In the genomic region with DNA sequence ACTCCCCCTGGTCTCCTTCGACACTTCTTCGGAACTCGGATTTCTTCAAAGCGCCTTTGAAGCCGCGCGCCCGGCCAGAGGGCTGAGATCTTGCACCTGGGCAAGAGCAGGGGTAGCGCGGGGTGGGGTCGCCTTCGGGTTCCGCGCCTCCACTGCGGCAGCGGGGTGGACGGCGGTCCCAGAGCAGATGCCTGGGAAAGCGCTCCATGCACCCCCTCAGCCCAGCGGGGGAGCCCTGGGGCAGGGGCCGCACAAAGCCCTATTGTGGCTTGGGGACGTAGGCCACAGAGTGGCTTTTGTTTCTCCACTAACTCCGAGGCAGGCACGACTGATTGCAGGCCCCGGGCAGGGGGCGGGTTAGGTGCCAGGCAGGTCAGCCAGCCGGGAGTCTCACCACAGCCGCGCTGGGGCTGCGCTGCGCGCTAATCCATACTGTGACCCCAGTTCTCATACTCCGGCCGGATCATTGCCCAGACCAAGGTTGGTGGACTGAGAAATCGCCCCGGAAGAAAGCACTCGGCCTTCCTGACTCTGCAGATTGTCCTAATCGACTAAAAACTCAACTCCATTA, we compare ENCODE assay signal across 9 mouse cellular contexts. TPM values are rescaled to one million over a fixed set of nuclear protein-coding genes. Genes with fewer than 3 reads are reported as not detected.
DNase-seq lines count a peak whose midpoint lies in the region; ATAC-seq lines count a peak whose summit lies in the region.
"Had no signal": no experiment of that assay in that cellular context is flagged by ENCODE, and none has a peak within 500 bp of the region (broad histone marks: within the 10 kb centered on the region; RNA-seq: fewer than 3 reads in every experiment).

No protein-coding gene starts in this region.

- H3K27me3 ChIP-seq in megakaryocyte, embryonic 14.5 days (replicated peaks): peaks cover 64% of the 10 kb centered on the region
- H3K27me3 ChIP-seq in hindbrain, embryonic 10.5 days (ENCODE audit: insufficient read depth, poor library complexity, severe bottlenecking): peaks cover 46% of the 10 kb centered on the region
- H3K27me3 ChIP-seq in midbrain, embryonic 15.5 days (replicated peaks): peaks cover 38% of the 10 kb centered on the region

- ATAC-seq in megakaryocyte, adult 5-6 weeks (ENCODE audit: poor library complexity, severe bottlenecking): no peak
- ATAC-seq in midbrain, embryonic 15.5 days (replicated peaks): peak; percentile 21

- H3K4me1 ChIP-seq in megakaryocyte, embryonic 14.5 days: peaks cover 54% of the 10 kb centered on the region
- H3K4me1 ChIP-seq in hindbrain, embryonic 10.5 days (replicated peaks): peaks cover 57% of the 10 kb centered on the region
- peaks cover 28% of the 10 kb centered on the region for H3K4me1 ChIP-seq in midbrain, embryonic 15.5 days

- H3K36me3 ChIP-seq in megakaryocyte, embryonic 14.5 days (replicated peaks; ENCODE audit: low read length): no peaks in the 10 kb centered on the region
- no peaks in the 10 kb centered on the region for H3K36me3 ChIP-seq in hindbrain, embryonic 10.5 days
- H3K36me3 ChIP-seq in midbrain, embryonic 15.5 days (replicated peaks): no peaks in the 10 kb centered on the region

- peak; percentile 86 for DNase-seq in embryo, embryonic 11 days
- no peak for DNase-seq in hindbrain, embryonic 10.5 days (ENCODE audit: low spot score)
- DNase-seq in layer of hippocampus, adult 9-11 months: peak; percentile 81
- no peak for DNase-seq in B cell, adult 2 months
- DNase-seq in adrenal gland, postnatal 36 days: no peak

- peak overlapping the region; percentile 89 for H3K4me3 ChIP-seq in megakaryocyte, embryonic 14.5 days (replicated peaks)
- peak overlapping the region; percentile 65 for H3K4me3 ChIP-seq in hindbrain, embryonic 10.5 days
- H3K4me3 ChIP-seq in midbrain, embryonic 15.5 days: peak overlapping the region; percentile 49

- peak overlapping the region; percentile 97 for H3K27ac ChIP-seq in hindbrain, embryonic 10.5 days
- peak overlapping the region; percentile 68 for H3K27ac ChIP-seq in midbrain, embryonic 15.5 days

- no peaks in the 10 kb centered on the region for H3K9me3 ChIP-seq in megakaryocyte, embryonic 14.5 days
- H3K9me3 ChIP-seq in hindbrain, embryonic 10.5 days: no peaks in the 10 kb centered on the region
- no peaks in the 10 kb centered on the region for H3K9me3 ChIP-seq in midbrain, embryonic 15.5 days

- peak overlapping the region; percentile 58 for H3K9ac ChIP-seq in midbrain, embryonic 15.5 days

- under 1% methylated on average over 38 of the region's 38 CpGs for WGBS in hindbrain, embryonic 10.5 days
- 1% methylated on average over 38 of the region's 38 CpGs for WGBS in midbrain, embryonic 15.5 days

- H3K4me2 ChIP-seq in midbrain, embryonic 15.5 days: peak overlapping the region; percentile 99

RNA-seq across cellular contexts. Expression of gene Aaas, which starts 5.4 kb away (rescaled TPM):
- 51.2 and 84.3 TPM in 2 replicates for polyA plus RNA-seq in megakaryocyte, embryonic 14.5 days (2012; ENCODE audit: insufficient read depth, low replicate concordance)
- 67.5 and 75.2 TPM in 2 replicates for total RNA-seq in megakaryocyte, adult 5-6 weeks (2015)
- 64.3 and 100 TPM in 2 replicates for total RNA-seq in megakaryocyte, adult 5-6 weeks (2017)
- polyA plus RNA-seq in hindbrain, embryonic 10.5 days (2016; fragmentation: Nextera tagmentation; extraction: Ambion mirVana): 102 and 122 TPM in 2 replicates
- polyA plus RNA-seq in midbrain, embryonic 15.5 days (2015; fragmentation: Nextera tagmentation; extraction: Ambion mirVana): 37.4 and 37.9 TPM in 2 replicates
- total RNA-seq in adrenal gland, postnatal 36 days (2021): 10 to 100 TPM; 13.7 to 16.2 TPM

RNA-seq across cellular contexts. Expression of gene Sp7, which starts 11.0 kb away (rescaled TPM):
- 0.10 TPM in 1 of 2 replicates, not detected in the other for polyA plus RNA-seq in megakaryocyte, embryonic 14.5 days (2012; ENCODE audit: insufficient read depth, low replicate concordance)
- total RNA-seq in megakaryocyte, adult 5-6 weeks (2015): not detected in 2 replicates
- total RNA-seq in megakaryocyte, adult 5-6 weeks (2017): not detected in 2 replicates
- polyA plus RNA-seq in hindbrain, embryonic 10.5 days (2016; fragmentation: Nextera tagmentation; extraction: Ambion mirVana): 1.0 and 1.2 TPM in 2 replicates
- 0.09 and 0.26 TPM in 2 replicates for polyA plus RNA-seq in midbrain, embryonic 15.5 days (2015; fragmentation: Nextera tagmentation; extraction: Ambion mirVana)
- total RNA-seq in adrenal gland, postnatal 36 days (2021): under 1 TPM in 1 of 2 experiments, not detected in 1; 0.16 TPM
- total RNA-seq: neutrophil, adult 5-6 weeks had no signal

RNA-seq across cellular contexts. Expression of gene Myg1, which starts 24.4 kb away (rescaled TPM):
- polyA plus RNA-seq in megakaryocyte, embryonic 14.5 days (2012; ENCODE audit: insufficient read depth, low replicate concordance): 35.8 and 92.1 TPM in 2 replicates
- total RNA-seq in megakaryocyte, adult 5-6 weeks (2015): 28.4 and 28.6 TPM in 2 replicates
- 47.8 and 52.2 TPM in 2 replicates for total RNA-seq in megakaryocyte, adult 5-6 weeks (2017)
- polyA plus RNA-seq in hindbrain, embryonic 10.5 days (2016; fragmentation: Nextera tagmentation; extraction: Ambion mirVana): 119 and 120 TPM in 2 replicates
- polyA plus RNA-seq in midbrain, embryonic 15.5 days (2015; fragmentation: Nextera tagmentation; extraction: Ambion mirVana): 91.8 and 103 TPM in 2 replicates
- 10 to 100 TPM; 59.0 to 59.1 TPM for total RNA-seq in adrenal gland, postnatal 36 days (2021)

RNA-seq across cellular contexts. Expression of gene Pfdn5, which starts 30.0 kb away (rescaled TPM):
- 5.9 and 58.8 TPM in 2 replicates for polyA plus RNA-seq in megakaryocyte, embryonic 14.5 days (2012; ENCODE audit: insufficient read depth, low replicate concordance)
- 385 and 398 TPM in 2 replicates for total RNA-seq in megakaryocyte, adult 5-6 weeks (2015)
- 347 and 441 TPM in 2 replicates for total RNA-seq in megakaryocyte, adult 5-6 weeks (2017)
- polyA plus RNA-seq in hindbrain, embryonic 10.5 days (2016; fragmentation: Nextera tagmentation; extraction: Ambion mirVana): 331 and 368 TPM in 2 replicates
- 450 and 466 TPM in 2 replicates for polyA plus RNA-seq in midbrain, embryonic 15.5 days (2015; fragmentation: Nextera tagmentation; extraction: Ambion mirVana)
- 100 to 1,000 TPM; 420 TPM for total RNA-seq in adrenal gland, postnatal 36 days (2021)

RNA-seq across cellular contexts. Expression of gene Sp1, which starts 50.0 kb away (rescaled TPM):
- 3.9 and 15.5 TPM in 2 replicates for polyA plus RNA-seq in megakaryocyte, embryonic 14.5 days (2012; ENCODE audit: insufficient read depth, low replicate concordance)
- total RNA-seq in megakaryocyte, adult 5-6 weeks (2015): 68.3 and 71.8 TPM in 2 replicates
- 64.1 and 72.2 TPM in 2 replicates for total RNA-seq in megakaryocyte, adult 5-6 weeks (2017)
- 6.1 and 9.3 TPM in 2 replicates for polyA plus RNA-seq in hindbrain, embryonic 10.5 days (2016; fragmentation: Nextera tagmentation; extraction: Ambion mirVana)
- 3.4 and 4.1 TPM in 2 replicates for polyA plus RNA-seq in midbrain, embryonic 15.5 days (2015; fragmentation: Nextera tagmentation; extraction: Ambion mirVana)
- total RNA-seq in adrenal gland, postnatal 36 days (2021): 10 to 100 TPM; 78.9 to 79.7 TPM

Comparison
In these comparisons a context has a peak if more than half of its experiments do, and no peak if none do; other contexts are left out.
1. DNase-seq: peak in embryo, embryonic 11 days (single experiment) and layer of hippocampus, adult 9-11 months (single experiment); none in hindbrain, embryonic 10.5 days (single experiment), B cell, adult 2 months (0 of 2) and adrenal gland, postnatal 36 days (0 of 2).
2. Peak in every context shown above with its lines, with median percentiles within 50 percentile points of each other: H3K4me3 ChIP-seq.